Mouse (Mus musculus) heart, adult 9 months (tissue): ENCODE results near the gene Crybg3.

Experiments
- DNase-seq, 2 experiments: peaks; one replicate each; pipeline ENCODE4 v3.0.0; 2022; ENCODE audit warnings: low spot score in 2 of 2

Crybg3 gene

GRCm38 (mm10) chr16:59600311-59601251 is at the start of gene Crybg3:
Gene Crybg3 (minus strand): TSS chr16:59600979.
- DNase-seq, result peak; percentile 85 to 89

GRCm38 (mm10) chr16:59643766-59644165 is 43.0 kb upstream of the Crybg3 start:
- DNase-seq, result no peak

- no peak for DNase-seq
Observed at GRCm38 (mm10) chr16:59639985-59640384, 39.2 kb upstream of the Crybg3 start.

- peak; percentile 91 to 94 for DNase-seq
Observed at GRCm38 (mm10) chr16:59639102-59639691, 38.4 kb upstream of the Crybg3 start, which contains the start of gene Arl6. Gene Arl6 (minus strand): TSS chr16:59639391.

GRCm38 (mm10) chr16:59634598-59634997 is 33.8 kb upstream of the Crybg3 start:
- DNase-seq, result no peak

GRCm38 (mm10) chr16:59621554-59621953 is 20.8 kb upstream of the Crybg3 start:
- DNase-seq, result no peak

GRCm38 (mm10) chr16:59617167-59617566 is 16.4 kb upstream of the Crybg3 start:
- peak in 1 of 2 experiments; percentile 50 for DNase-seq

- DNase-seq, result no peak
Observed at GRCm38 (mm10) chr16:59615675-59616074, 14.9 kb upstream of the Crybg3 start.

GRCm38 (mm10) chr16:59610750-59611149 is 10.0 kb upstream of the Crybg3 start:
- no peak for DNase-seq

- no peak for DNase-seq
Observed at GRCm38 (mm10) chr16:59604078-59604781, 3.5 kb upstream of the Crybg3 start.

GRCm38 (mm10) chr16:59599411-59600265 is 1.1 kb downstream of the Crybg3 start:
- DNase-seq, result peak; percentile 42 to 46

GRCm38 (mm10) chr16:59598997-59599396 is 1.8 kb downstream of the Crybg3 start:
- DNase-seq, result no peak

- no peak for DNase-seq
Observed at GRCm38 (mm10) chr16:59597256-59597655, 3.5 kb downstream of the Crybg3 start.

GRCm38 (mm10) chr16:59594714-59595113 is 6.1 kb downstream of the Crybg3 start:
- DNase-seq, result peak; percentile 37 to 58

GRCm38 (mm10) chr16:59590790-59591189 is 10.0 kb downstream of the Crybg3 start:
- no peak for DNase-seq

- no peak for DNase-seq
Observed at GRCm38 (mm10) chr16:59588351-59589025, 12.3 kb downstream of the Crybg3 start.

GRCm38 (mm10) chr16:59587816-59588215 is 13.0 kb downstream of the Crybg3 start:
- DNase-seq, result no peak

GRCm38 (mm10) chr16:59586911-59587310 is 13.9 kb downstream of the Crybg3 start:
- no peak for DNase-seq

- DNase-seq, result no peak
Observed at GRCm38 (mm10) chr16:59586276-59586675, 14.5 kb downstream of the Crybg3 start.

GRCm38 (mm10) chr16:59585706-59586244 is 15.0 kb downstream of the Crybg3 start:
- no peak for DNase-seq
